Mouse (Mus musculus) kidney, postnatal 25 days (tissue): ENCODE measurements around the gene Abcc12.

Source experiments
- DNase-seq, 2 experiments: peaks; one replicate each; pipeline ENCODE4 v3.0.0; 2021; ENCODE audit warnings: mixed read lengths in 2 of 2

Gene Abcc12

DNA sequence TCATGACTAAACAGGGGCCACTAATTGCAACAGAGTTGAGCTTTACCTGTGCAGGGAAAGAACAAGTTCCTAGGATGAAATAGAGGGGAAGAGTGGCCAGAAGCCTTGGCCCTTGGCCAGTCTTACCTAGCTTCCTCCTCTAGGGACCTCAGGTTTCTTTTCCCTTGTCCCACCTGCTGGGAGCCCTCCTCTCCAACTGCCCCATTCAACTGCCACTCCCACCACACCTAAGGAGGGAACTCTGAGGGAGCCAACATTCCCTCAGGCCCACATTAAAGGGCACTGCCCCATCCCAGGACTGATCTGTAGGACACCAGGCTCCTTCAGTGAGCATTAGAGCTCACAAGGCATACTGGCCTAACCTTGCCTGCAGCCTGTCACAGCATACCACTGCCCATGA, at the start of gene Abcc12:
TSS of gene Abcc12 (minus strand) at position 229 of the 400 bp plus-strand sequence.
- DNase-seq, result no peak

DNA sequence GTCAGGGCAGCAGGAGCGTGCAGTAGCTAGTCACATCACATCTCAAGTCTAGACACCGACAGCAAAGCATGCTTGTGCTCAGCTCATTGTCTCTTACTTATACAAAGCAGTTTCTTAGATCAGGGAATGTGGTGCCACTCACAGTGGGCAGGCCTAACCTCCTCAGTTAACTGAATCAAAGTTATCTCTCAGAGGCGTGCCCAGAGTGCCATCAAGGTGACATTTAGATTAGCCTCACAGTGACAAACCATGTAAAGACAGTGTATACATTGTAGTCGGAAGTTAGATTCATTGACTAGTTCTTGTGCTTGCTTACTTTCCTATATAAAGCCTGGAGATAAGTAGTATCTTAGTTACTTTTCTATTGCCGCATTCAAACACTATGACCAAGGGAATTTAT, 49.7 kb upstream of the Abcc12 start:
- no peak for DNase-seq

DNA sequence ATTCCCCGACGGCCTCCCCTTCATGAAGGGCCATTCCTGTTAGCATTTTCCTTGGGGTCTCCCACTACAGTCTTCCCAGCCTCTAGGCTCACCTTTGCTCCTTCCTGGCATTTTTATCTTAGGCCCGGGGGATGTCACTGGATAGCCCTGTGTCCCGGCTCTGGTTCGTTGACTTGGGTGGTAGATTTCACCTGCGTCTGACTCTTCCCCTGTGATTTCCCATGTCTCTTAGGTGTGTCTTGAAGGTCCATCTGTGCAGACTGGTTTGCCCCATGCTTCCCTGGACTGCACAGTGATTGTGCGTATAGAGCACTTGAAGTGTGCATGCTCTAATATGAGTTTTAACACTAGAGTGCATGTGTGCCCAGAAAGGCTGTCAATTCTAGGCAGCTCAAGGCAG, 44.4 kb upstream of the Abcc12 start:
- DNase-seq, result peak in 1 of 2 experiments; percentile 5

DNA sequence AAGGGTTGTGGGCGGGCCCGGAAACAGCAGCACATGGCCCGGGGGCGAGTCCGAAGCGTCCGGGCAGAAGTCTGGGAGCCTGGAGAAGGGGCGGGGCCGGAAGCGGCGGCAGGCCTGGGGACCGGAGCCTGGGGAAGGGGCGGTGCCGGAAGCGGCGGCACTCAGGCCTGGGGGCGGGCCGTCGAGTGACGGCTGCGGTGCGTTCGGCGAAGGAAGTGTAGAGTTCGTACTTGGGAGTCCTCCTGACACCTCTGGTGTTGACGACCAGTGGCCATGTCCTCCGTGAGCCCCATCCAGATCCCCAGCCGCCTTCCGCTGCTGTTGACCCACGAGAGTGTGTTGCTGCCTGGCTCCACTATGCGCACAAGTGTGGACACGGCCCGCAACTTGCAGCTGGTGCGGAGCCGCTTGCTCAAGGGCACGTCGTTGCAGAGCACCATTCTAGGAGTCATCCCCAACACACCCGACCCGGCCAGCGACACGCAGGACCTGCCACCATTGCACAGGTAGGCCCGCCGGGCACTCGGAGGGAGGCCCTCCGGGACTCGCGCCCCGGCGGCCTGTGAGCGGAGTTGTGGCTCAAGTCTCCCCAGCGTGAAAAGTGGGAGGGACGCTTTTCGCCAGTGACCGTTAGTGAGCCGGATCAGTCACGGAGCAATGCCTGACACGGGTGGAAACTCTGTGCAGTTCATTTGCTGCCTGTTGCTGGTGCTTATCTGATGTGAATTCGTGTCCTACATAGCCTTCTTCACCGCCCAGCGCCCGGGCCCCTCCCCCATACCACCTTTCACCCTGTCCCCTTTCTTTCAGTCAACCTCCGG, 43.6 kb upstream of the Abcc12 start, which contains the start of gene Lonp2:
TSS of gene Lonp2 (plus strand) at position 133 of the 821 bp plus-strand sequence.
- peak; percentile 99 to 100 for DNase-seq

DNA sequence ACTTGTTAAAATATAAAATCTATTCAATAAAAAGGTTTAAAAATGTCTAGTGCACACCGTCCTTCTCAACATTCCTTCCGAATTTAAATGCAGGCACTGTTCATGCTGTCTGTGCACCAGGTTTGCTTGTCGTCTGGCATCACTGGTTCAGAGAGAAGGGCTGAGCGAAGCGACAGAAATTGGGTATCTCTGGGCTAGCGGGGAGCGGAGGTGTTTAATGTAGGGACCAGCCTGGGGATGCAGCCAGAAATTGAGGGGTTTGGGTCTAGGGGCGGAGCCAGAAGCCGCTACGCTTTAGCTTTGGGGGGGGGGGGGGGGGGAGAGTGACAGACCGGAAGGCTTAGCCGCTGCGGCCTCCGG, 43.0 kb upstream of the Abcc12 start:
- no peak for DNase-seq

DNA sequence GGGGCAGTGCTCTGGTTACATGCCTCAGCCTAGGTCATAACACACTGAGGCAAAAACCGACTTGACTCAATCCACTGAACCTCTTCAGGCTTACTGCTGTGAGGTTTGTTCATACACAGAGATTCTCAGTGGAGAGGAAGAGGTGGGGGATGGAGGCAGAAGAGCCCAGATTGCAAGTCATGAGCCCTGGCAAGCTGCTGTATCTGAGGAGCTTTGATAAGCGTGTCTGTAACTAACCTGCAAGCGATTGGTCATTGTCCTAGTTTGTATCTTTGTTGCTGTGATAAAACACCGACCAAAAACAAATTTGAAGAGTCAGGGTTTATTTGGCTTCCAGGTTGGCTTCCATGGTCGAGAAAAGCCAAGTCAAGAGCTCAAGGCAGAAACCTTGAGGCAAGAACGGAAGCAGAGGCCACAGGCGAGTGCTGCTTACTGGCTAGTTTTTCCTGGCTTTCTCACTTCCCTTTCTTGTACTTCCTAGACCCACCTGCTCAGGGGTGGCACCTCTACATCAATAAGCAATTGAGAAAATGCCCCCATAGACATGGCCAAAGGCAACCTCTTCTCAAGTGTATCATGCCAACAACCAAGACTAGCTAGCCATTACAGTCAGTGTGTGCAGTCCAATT, 37.4 kb upstream of the Abcc12 start:
- no peak for DNase-seq

DNA sequence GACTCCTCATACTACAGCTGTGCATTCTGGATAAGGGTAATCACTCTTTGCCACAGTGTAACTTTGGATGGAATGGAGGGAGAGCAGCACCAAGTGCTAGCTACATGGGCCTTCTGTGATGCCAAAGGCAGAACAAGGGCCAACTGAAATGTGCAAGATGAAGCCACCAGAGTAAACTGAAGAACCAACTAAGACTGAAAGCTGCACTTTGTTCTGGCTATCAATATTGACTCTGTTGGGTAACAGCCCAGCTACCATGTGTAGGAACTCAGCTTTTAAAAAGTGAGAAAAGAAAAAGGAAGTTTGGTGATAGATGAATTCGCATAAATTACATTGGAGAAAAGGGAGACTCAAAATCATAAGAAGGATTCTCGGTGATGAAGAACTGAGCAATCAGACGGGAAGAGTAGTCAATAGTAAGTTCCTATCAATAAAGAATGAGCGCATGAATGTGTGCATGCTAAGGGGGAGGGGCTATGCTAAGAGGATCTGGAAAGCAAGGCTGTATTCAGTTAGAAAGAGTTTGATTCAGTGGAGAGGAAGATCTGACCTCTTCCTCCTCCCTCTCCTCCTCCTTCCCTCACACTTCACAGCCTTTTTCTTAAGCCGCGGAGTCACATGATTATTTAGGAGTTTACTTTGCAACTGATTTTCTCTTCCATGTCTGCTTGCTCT, 34.7 kb upstream of the Abcc12 start:
- DNase-seq, result no peak

DNA sequence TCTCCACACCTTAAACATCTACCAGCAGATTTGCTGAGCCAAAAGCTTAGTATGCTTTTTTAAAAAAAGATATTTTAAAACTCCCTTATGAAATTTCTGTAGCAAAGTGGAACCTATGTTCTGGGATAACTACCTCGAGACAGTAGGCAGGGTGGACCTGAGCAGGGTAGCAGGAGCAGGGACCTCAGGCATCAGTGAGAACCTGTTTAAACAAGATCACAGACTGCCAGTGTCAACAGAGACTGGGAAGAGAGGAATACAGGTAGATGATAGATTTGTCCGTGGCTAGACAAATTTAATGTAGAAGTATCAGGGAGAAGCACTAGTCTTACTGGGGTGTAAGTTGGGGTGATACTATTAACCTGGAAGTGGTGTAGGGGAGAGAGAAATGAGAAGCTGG, 33.3 kb upstream of the Abcc12 start:
- no peak for DNase-seq

DNA sequence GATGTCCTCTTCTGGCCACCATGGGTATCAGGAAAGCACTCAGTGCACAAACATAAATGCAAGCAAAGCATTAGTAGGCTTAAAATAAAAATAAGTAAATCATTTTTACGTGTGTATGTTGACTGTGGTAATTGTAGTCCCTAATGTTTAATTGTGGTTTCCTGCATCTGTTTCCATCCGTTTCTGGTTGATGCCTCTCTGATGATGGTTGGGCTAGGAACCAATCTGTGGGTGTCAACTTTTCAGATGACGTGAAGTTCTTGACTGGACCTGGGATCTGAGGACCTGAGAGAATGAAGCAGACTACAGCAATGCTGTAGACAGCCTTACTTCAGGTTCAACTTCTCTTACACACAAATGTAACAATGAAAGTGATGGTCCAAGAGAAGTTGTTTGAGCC, 24.2 kb upstream of the Abcc12 start:
- no peak for DNase-seq

DNA sequence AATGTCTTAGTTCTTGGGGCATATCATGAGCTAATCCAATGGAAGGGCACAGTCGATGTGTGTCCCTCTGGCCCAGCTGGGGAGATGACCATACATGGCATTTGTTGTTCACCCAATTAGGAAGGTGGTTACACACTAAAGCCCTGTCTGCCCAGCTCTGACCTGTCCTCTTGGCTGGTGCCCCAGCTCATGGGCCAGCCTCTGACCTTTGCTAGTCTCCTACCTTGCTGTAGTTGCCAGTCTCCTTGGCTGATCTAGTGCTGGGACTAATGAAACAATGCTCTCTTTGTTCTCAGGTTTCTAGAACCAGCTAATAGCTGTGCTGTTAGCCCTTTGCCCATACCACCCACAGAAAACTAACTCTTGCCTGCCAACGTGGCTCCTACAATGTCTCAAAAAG, 22.7 kb upstream of the Abcc12 start:
- DNase-seq, result peak in 1 of 2 experiments; percentile 53

DNA sequence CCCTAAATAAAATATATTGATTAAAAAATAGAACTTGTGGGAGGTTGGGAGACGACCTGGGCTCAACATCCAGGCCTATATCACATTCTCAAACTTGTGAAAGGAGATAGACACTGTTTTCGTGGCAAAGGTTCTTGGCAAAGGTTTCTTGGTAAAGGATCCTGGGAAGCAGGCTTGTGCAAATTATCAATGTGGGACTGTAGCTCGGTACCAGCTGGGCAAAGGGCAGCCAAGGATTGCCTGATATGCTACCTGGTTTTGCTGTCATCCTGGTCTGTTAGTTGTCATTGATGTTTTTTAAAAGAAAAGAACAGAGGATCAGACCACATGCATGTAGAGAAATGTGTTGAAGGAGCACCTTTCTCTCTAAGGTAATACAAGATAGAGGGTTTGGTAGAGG, 19.8 kb upstream of the Abcc12 start:
- DNase-seq, result no peak

DNA sequence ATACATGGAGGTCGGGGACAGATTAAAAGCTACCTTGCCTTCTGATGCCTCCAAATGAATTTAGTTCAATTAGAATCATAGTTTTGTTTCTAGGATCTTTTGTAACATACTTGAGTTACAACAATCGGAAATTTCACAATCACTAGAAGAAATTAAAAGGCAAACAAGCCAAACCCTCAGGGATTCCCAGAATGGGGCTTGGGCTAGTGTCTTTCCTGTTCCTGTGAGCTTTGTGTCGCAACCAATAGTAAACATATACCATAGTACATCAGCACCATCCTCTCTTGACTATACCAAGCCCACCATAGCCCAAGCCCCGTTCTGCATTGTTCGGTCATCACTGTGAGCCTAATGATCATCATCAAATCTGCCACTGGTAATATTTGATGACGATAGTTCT, 18.8 kb upstream of the Abcc12 start:
- no peak for DNase-seq

DNA sequence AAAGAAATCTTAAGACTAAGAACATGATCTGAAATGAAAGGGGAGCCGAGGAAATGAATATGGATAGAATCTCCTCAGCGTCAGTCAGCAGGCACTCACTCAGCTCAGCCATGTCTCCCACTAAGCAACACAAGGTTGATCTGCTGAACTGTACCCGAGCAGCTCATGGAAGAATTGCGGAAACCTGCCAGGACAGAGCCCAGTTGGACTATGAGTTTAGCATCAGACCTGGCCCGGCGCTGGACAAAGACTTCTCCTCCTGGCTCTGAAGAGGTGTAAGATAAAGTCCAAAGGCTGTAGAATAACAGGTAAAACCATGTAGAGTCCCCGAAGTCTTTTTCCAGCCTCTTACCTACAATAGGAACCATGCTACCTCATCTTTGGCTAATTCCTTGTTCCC, 17.2 kb upstream of the Abcc12 start:
- DNase-seq, result peak; percentile 78 to 90

DNA sequence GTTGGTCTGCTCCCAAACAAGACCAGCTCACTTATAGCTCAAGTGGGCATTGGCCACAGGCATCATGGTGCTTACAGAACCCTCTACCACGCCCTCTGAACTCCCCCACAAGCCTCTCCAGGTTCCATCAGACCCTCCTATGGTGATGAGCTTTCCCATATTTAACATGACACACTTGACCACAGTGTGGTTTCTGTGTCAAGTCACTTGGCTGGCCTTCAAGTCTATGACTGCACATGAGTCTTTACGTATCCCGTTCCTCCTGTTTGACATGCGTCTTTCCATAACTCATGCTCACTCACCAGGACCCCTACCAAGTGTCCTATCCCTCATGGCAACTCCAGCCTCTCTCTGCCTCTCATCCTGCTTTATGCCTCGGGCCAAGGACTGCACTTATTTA, 15.2 kb upstream of the Abcc12 start:
- no peak for DNase-seq

DNA sequence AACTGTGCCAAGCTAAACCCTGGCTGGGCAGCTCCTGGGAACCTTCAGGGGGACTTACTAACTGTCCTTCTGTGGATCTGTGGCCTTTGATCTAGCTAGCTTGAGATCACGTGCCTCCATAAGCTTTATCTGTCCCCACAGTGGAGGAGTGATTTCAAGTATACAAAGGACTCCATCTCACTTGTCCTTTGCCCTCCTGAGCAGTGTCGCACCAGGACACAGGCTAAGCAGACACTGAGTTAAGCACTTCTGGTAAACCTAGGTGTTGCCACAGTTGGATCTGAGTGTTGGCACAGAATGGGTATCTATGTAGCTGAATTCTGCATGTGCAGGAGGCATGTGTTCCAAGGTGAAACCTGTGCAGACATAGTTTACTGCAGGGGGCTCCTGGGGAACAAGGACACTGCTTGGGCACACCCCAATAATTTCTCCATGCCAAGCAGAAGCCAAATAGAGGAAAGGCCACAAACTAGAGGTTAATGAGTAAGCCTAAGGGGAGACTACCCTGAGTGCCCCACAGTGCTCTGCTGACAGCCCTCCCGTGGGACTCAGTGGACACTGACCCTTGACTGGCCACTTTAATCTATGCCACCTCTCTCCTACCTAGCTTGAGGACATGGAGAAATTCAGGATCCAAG, 13.8 kb upstream of the Abcc12 start:
- peak; percentile 55 to 86 for DNase-seq

DNA sequence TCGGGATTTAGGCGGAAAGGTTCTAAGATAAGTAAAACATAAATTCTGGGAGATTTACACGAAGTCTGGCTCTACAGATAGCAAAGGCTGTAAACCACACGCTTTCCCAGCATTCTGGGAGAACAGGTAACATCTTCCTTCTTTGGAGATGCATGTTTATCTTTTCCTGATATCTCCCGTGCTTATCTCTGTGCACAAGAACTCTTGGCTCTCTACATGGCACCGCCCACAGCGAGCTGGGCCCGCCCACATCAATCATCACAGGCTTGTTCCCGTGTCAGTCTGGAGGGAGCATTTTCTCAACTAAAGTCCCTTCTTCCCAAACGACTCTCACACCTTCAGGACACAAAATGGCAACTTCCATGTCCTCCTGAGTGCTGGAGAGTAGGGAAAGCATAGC, 12.6 kb upstream of the Abcc12 start:
- no peak for DNase-seq

DNA sequence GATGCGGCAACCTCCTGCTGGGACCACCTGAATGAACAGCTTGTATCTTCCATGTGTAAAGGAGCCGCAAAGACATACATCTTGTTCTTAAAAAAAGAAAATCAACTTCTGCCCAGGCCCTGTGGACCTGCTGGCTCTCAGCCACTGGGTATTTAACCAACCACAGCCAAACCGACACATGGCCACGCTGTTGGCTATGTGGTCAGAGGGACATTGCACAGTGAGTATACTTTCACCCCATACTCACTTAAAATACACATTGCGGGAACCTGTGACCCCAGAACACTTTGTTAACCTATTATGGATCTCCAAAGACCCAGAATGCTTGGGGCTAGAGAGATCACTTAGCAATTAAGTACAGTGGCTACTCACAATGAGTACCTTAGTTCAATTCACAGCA, 7.9 kb upstream of the Abcc12 start:
- DNase-seq, result peak in 1 of 2 experiments; percentile 27

DNA sequence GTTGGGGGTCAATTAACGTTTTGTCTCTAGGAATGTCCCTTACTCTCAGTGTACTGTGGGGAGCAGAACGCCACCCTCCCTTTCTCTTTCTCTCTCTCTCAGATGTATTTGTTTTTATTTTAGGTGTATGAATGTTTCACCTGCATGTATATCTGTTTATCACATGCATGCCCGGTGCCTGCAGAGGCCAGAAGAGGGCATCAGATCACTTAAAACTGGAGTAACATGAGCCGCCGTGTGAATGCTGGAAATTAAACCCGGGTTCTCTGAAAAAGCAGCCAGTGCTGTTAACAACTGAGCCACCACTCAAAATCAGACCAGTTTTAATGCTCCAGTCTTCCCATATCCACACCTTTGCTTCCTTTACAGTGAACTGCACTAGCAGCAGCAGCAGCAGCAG, 6.2 kb upstream of the Abcc12 start:
- peak; percentile 21 to 35 for DNase-seq

DNA sequence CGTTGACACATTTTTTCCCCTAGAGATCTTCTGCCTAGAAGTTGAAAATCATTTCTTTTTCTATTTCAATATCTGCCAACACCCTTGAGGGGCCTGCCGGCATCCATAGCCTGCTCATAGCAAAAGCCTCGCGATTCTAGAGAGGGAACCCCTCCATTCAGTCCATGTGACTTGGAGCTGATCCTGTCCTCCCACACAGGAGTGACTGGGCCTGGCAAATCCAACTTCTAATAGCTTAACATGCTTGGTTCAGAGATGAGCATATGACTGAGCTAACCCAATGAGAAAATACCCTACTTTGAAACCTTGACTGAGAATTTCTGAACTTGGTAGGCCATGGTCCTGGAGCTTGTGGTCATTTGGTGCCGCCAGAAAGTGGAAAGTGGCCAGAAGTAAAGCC, 5.6 kb upstream of the Abcc12 start:
- no peak for DNase-seq

DNA sequence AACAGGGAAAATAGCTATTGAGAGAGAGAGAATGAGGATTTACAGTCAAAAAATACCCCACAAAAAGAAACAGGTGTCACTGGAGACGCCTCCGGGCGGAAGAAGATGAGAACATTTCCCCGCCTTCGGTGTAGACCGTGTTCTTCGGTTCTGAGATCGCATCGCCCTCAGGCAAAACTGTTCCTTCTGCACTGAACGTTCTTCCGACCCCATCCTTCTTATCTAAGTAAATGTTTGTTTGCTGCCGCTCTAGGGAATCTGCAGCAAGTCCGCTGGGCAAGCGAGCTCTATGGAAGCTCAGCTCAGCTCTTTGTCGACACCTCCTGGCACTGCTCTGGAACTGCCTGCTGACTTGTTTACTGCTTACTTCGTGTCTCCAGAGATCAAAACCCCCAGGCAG, 5.0 kb upstream of the Abcc12 start:
- peak; percentile 79 to 84 for DNase-seq

DNA sequence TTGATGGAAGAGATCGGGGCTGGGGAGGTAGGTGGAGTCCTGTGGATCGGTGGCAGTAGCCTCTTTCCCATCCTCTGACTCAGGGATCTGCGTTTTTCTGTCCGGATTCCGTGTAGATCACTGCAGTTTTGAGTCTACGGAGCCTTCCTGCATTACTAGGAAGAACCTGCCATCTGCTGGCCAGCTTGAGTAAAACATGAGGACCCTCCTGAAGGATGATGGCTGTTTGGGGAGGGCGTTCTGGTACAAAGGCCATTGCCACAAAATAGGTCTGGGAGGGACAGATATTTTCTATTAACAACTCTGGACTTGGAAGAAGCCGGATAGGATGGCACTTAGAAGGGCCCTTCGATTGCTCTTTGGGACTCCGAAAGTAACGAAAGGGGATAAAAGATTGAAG, 4.6 kb upstream of the Abcc12 start:
- DNase-seq, result peak; percentile 83 to 89

DNA sequence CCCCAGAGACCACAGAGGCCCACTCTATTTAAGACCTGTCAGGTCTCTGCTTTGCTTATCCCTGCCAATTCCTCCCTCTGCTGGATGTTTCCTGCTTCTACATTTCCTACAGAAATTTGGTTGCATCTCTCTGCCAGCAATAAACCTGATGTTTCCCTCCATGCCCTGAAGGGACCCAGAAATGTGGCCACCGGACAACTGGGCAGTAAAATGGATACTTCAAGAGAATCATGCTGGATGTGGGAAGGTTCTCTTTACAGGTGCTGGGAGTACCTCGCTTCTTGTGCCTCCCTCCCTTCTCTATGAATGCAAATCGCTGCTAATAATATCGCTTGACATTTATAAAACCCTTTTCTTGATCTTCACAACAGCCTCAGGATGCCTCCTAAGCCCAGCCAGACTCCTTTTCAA, 1.4 kb upstream of the Abcc12 start:
- no peak for DNase-seq

DNA sequence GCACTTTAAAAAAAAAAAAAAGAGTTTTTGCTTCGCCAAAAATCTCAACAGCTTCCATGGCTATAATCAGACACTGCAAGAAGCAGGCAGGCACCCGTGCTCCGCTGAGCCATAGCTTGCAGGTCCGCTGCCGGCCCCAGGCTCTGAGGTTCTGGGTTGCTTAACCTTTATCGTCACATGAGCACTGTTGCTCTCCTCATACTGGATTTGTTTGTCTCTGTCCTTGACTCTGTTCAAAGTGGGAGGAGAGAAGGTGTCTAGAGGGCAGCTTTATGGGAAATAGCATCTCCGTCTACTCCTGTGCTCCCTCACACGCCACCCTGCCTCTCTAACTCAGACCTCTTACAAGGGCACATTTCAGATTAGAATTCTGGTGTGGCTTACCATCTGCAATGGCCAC, 1.8 kb downstream of the Abcc12 start:
- no peak for DNase-seq
